Mouse (Mus musculus): ENCODE measurements around the gene Tmprss12. TPM values are rescaled to one million over a fixed set of nuclear protein-coding genes. Genes with fewer than 3 reads are reported as not detected.

Gene Tmprss12
- not detected in 2 replicates for polyA plus RNA-seq (2014; fragmentation: Nextera tagmentation; extraction: Ambion mirVana)

GRCm38 (mm10) chr15:100280626-100281025, at the start of gene Tmprss12:
TSS of gene Tmprss12 (plus strand) at chr15:100280837.
- H3K4me2 ChIP-seq (replicated peaks) = no peak within 1 kb of the TSS
- H3K4me3 ChIP-seq (replicated peaks; ENCODE audit: low read length) = no peak within 1 kb of the TSS
- ATAC-seq (ENCODE audit: low FRiP score) = no peak
- WGBS = 98% methylated on average over 20 of the region's 20 CpGs
- H3K27ac ChIP-seq = no peak within 1 kb of the TSS
- H3K27me3 ChIP-seq (ENCODE audit: control insufficient read depth, insufficient read depth, low read length) = no peaks in the 10 kb centered on the region
- no peaks in the 10 kb centered on the region for H3K9me3 ChIP-seq (ENCODE audit: control insufficient read depth, low read length)
- H3K36me3 ChIP-seq (replicated peaks; ENCODE audit: control insufficient read depth, insufficient read depth) = no peaks in the 10 kb centered on the region
- no peak for DNase-seq (ENCODE audit: low spot score)
- H3K9ac ChIP-seq = no peak within 1 kb of the TSS
- H3K4me1 ChIP-seq (replicated peaks; ENCODE audit: control insufficient read depth, insufficient read depth, low read length) = no peaks in the 10 kb centered on the region

GRCm38 (mm10) chr15:100231616-100232525, 48.8 kb upstream of the Tmprss12 start:
- ATAC-seq (ENCODE audit: low FRiP score) (no peak), DNase-seq (ENCODE audit: low spot score) (no peak)
- no peak overlapping the region for H3K9ac ChIP-seq
- 87% methylated on average over 14 of the region's 14 CpGs for WGBS
- peaks cover 32% of the 10 kb centered on the region for H3K36me3 ChIP-seq (replicated peaks; ENCODE audit: control insufficient read depth, insufficient read depth)
- no peak overlapping the region for H3K4me2 ChIP-seq (replicated peaks)
- no peak overlapping the region for H3K27ac ChIP-seq
- H3K4me1 ChIP-seq (replicated peaks; ENCODE audit: control insufficient read depth, insufficient read depth, low read length) = peaks cover 16% of the 10 kb centered on the region; the same call in 1 of the 2 replicates
- no peaks in the 10 kb centered on the region for H3K9me3 ChIP-seq (ENCODE audit: control insufficient read depth, low read length)
- H3K4me3 ChIP-seq (replicated peaks; ENCODE audit: low read length) = no peak overlapping the region
- H3K27me3 ChIP-seq (ENCODE audit: control insufficient read depth, insufficient read depth, low read length) = no peaks in the 10 kb centered on the region

DNA sequence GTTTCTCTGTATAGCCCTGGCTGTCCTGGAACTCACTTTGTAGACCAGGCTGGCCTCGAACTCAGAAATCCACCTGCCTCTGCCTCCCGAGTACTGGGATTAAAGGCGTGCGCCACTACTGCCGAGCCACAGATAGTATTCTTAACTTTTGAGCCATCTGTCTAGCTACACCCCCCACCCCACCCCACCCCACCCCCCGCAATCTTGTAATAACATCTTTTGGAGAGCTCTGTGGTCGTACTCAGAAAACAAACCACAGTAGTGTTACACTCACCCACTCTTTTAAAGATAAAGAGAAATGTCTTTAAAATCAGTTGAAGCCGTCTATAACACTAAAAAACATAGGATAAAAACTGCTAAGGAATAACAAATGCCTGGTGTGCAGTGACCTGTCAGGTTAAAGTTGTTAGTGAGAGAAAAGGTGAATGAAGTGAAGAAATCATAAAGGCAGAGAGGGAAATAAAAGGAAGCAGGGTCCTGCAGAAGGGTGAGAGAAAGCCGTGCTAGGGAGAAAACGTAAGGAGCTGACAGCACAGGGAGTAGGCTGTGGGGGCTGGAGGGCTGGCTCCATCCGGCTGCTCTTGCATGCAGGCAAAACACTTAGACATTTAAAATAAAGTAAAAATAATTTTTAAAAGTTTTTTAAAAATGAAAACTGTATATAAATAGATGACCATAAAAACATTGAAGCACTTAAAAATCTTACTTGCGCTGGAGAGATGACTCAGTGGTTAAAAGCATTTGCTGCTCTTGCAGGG, 45.2 kb upstream of the Tmprss12 start:
- Histone ChIP-seq H3K4me2 (replicated peaks) (no peak overlapping the region), H3K9me3 (ENCODE audit: control insufficient read depth, low read length) (no peaks in the 10 kb centered on the region), H3K27ac (no peak overlapping the region), H3K36me3 (replicated peaks; ENCODE audit: control insufficient read depth, insufficient read depth) (peaks cover 64% of the 10 kb centered on the region), H3K27me3 (ENCODE audit: control insufficient read depth, insufficient read depth, low read length) (no peaks in the 10 kb centered on the region), H3K4me1 (replicated peaks; ENCODE audit: control insufficient read depth, insufficient read depth, low read length) (no peaks in the 10 kb centered on the region), H3K9ac (no peak overlapping the region), H3K4me3 (replicated peaks; ENCODE audit: low read length) (no peak overlapping the region)
- no peak for ATAC-seq (ENCODE audit: low FRiP score)
- 92% methylated on average over 12 of the region's 12 CpGs for WGBS
- no peak for DNase-seq (ENCODE audit: low spot score)

DNA sequence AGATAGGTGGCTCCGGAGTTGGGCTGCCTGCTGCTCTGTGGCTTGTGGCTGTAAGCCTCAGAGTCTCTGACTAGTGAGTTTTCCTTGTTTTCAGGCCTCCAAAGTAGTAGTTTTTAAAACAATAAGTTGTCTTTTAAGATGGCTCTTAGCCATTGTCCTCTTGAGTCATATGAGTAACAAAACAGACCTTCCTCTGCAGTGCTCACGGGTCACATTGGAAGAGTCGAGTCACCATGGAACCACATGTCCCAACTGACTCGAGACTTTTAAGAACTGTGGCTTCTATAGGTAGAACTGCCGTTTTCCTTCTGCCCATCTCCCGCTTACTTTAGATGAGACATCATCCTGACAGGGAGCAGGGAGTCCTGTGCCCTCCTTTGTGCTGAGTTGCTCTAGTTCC, 43.7 kb upstream of the Tmprss12 start:
- no peak overlapping the region for H3K4me3 ChIP-seq (replicated peaks; ENCODE audit: low read length)
- H3K9ac ChIP-seq = no peak overlapping the region
- peaks cover 79% of the 10 kb centered on the region for H3K36me3 ChIP-seq (replicated peaks; ENCODE audit: control insufficient read depth, insufficient read depth)
- H3K9me3 ChIP-seq (ENCODE audit: control insufficient read depth, low read length) = no peaks in the 10 kb centered on the region
- ATAC-seq (ENCODE audit: low FRiP score) = no peak
- no peak for DNase-seq (ENCODE audit: low spot score)
- WGBS = 90% methylated on average over 6 of the region's 6 CpGs
- no peak overlapping the region for H3K27ac ChIP-seq
- H3K27me3 ChIP-seq (ENCODE audit: control insufficient read depth, insufficient read depth, low read length) = no peaks in the 10 kb centered on the region
- no peak overlapping the region for H3K4me2 ChIP-seq (replicated peaks)
- no peaks in the 10 kb centered on the region for H3K4me1 ChIP-seq (replicated peaks; ENCODE audit: control insufficient read depth, insufficient read depth, low read length)

DNA sequence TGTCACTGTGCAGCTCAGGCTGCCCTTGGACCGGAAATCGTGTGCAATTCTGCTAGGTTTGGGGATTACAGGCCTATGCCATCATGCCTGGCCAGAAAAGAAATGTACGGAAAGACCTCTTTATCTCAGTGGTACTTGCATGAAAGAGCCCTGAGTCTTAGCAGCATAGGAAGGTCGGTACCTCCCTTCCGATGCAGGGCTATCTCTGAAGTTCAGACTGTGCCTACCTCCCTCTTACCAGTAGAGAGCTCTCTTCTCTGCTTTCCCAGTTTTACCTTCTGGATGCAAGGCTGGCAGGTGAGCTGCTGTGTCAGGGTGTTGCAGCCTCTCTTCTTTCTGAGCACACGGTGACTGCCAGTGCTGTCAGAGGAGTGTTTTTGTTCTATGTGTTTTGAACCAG, 38.9 kb upstream of the Tmprss12 start:
- Histone ChIP-seq H3K9ac (no peak overlapping the region), H3K4me1 (replicated peaks; ENCODE audit: control insufficient read depth, insufficient read depth, low read length) (no peaks in the 10 kb centered on the region), H3K9me3 (ENCODE audit: control insufficient read depth, low read length) (no peaks in the 10 kb centered on the region), H3K36me3 (replicated peaks; ENCODE audit: control insufficient read depth, insufficient read depth) (peaks cover 88% of the 10 kb centered on the region), H3K27ac (no peak overlapping the region), H3K27me3 (ENCODE audit: control insufficient read depth, insufficient read depth, low read length) (no peaks in the 10 kb centered on the region), H3K4me3 (replicated peaks; ENCODE audit: low read length) (no peak overlapping the region), H3K4me2 (replicated peaks) (no peak overlapping the region)
- no peak for ATAC-seq (ENCODE audit: low FRiP score)
- no peak for DNase-seq (ENCODE audit: low spot score)
- 96% methylated on average over 6 of the region's 6 CpGs for WGBS

- no peak for DNase-seq (ENCODE audit: low spot score)
- H3K27ac ChIP-seq = no peak overlapping the region
- H3K27me3 ChIP-seq (ENCODE audit: control insufficient read depth, insufficient read depth, low read length) = no peaks in the 10 kb centered on the region
- no peak overlapping the region for H3K4me2 ChIP-seq (replicated peaks)
- H3K36me3 ChIP-seq (replicated peaks; ENCODE audit: control insufficient read depth, insufficient read depth) = peaks cover 87% of the 10 kb centered on the region
- H3K9ac ChIP-seq = no peak overlapping the region
- WGBS = 96% methylated on average over 7 of the region's 7 CpGs
- no peaks in the 10 kb centered on the region for H3K9me3 ChIP-seq (ENCODE audit: control insufficient read depth, low read length)
- no peaks in the 10 kb centered on the region for H3K4me1 ChIP-seq (replicated peaks; ENCODE audit: control insufficient read depth, insufficient read depth, low read length)
- ATAC-seq (ENCODE audit: low FRiP score) = no peak
- no peak overlapping the region for H3K4me3 ChIP-seq (replicated peaks; ENCODE audit: low read length)
Measured at GRCm38 (mm10) chr15:100245951-100246350, 34.7 kb upstream of the Tmprss12 start.

GRCm38 (mm10) chr15:100247296-100247695, 33.3 kb upstream of the Tmprss12 start:
- Histone ChIP-seq H3K27ac (no peak overlapping the region), H3K36me3 (replicated peaks; ENCODE audit: control insufficient read depth, insufficient read depth) (peaks cover 91% of the 10 kb centered on the region), H3K27me3 (ENCODE audit: control insufficient read depth, insufficient read depth, low read length) (no peaks in the 10 kb centered on the region), H3K9me3 (ENCODE audit: control insufficient read depth, low read length) (no peaks in the 10 kb centered on the region), H3K4me2 (replicated peaks) (no peak overlapping the region), H3K4me1 (replicated peaks; ENCODE audit: control insufficient read depth, insufficient read depth, low read length) (no peaks in the 10 kb centered on the region), H3K4me3 (replicated peaks; ENCODE audit: low read length) (no peak overlapping the region), H3K9ac (no peak overlapping the region)
- WGBS = 95% methylated on average over 9 of the region's 9 CpGs
- ATAC-seq (ENCODE audit: low FRiP score) = no peak
- DNase-seq (ENCODE audit: low spot score) = no peak

DNA sequence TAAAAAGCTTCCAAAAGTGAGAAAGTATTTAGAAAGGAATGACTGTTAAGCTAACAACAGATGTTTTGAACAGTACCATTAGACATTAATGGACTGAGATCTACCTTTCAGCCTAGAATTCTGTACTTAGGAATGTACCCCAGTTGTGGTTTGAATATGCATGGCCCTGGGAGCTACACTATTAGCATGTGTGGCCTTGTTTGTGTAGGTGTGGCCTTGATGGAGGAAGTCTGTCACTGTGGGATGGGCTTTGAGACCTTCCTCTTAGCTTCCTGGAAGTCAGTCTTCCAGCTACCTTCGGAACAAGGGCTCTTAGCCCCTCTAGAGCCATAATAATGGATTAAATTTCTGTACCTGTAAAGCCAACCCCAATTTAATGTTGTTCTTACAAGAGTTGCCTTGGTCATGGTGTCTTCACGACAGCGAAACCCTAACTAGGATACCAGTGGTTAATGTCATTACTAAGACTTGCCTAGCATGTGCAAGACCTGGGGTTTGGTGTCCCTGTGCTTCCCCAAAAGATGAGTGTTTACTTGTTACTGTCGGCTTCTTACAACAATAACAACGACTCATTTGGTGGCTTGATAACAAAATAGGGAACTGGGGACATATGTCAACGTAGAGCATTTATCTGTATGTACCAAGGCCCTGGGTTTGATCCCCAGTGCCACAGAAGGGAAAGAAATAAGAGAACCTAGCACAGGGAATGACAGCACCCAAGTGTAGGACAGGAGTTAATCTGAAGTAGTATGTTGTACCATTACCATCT, 31.8 kb upstream of the Tmprss12 start:
- peaks cover 90% of the 10 kb centered on the region for H3K36me3 ChIP-seq (replicated peaks; ENCODE audit: control insufficient read depth, insufficient read depth)
- H3K27ac ChIP-seq = no peak overlapping the region
- no peak overlapping the region for H3K4me2 ChIP-seq (replicated peaks)
- H3K4me3 ChIP-seq (replicated peaks; ENCODE audit: low read length) = no peak overlapping the region
- 98% methylated on average over 6 of the region's 6 CpGs for WGBS
- no peak overlapping the region for H3K9ac ChIP-seq
- no peaks in the 10 kb centered on the region for H3K27me3 ChIP-seq (ENCODE audit: control insufficient read depth, insufficient read depth, low read length)
- DNase-seq (ENCODE audit: low spot score) (no peak), ATAC-seq (ENCODE audit: low FRiP score) (no peak)
- H3K9me3 ChIP-seq (ENCODE audit: control insufficient read depth, low read length) = no peaks in the 10 kb centered on the region
- H3K4me1 ChIP-seq (replicated peaks; ENCODE audit: control insufficient read depth, insufficient read depth, low read length) = no peaks in the 10 kb centered on the region
